Mouse (Mus musculus) testis, adult 2 months (tissue): Measurements from ENCODE around the gene Smg8. TPM values are rescaled to one million over a fixed set of nuclear protein-coding genes. Genes with fewer than 3 reads are reported as not detected.

Experiments used
- H3K27ac ChIP-seq: fragments of 200-500 bp; 2 replicates; pipeline ENCODE4 v1.5.1; 2012; ENCODE audit warnings: low read depth, low read length; ENCODE audit not compliant: control insufficient read depth, insufficient read depth
- H3K27me3 ChIP-seq: fragments of 200-500 bp; 2 replicates; pipeline ENCODE4 v1.6.1; 2012; ENCODE audit warnings: mild to moderate bottlenecking, low read length, moderate library complexity; ENCODE audit not compliant: control insufficient read depth, insufficient read depth
- H3K36me3 ChIP-seq: fragments of 200-500 bp; 2 replicates; pipeline ENCODE4 v1.6.1; 2012; ENCODE audit warnings: mild to moderate bottlenecking, low read length; ENCODE audit not compliant: control insufficient read depth, insufficient read depth
- H3K4me1 ChIP-seq: fragments of 200-500 bp; 2 replicates; pipeline ENCODE4 v1.6.1; 2012; ENCODE audit warnings: low read length; ENCODE audit not compliant: control insufficient read depth, insufficient read depth
- H3K4me3 ChIP-seq: fragments of 200-500 bp; 2 replicates; pipeline ENCODE4 v1.5.1; 2012; ENCODE audit warnings: low read depth, mild to moderate bottlenecking, low read length, moderate library complexity, mixed read lengths; ENCODE audit not compliant: control insufficient read depth
- CTCF ChIP-seq: fragments of 200-500 bp; IDR thresholded peaks from 2 replicates; pipeline ENCODE4 v1.5.1; 2012; ENCODE audit warnings: low read depth, mild to moderate bottlenecking, inconsistent platforms, low read length, moderate library complexity; ENCODE audit not compliant: control insufficient read depth, insufficient read depth, insufficient replicate concordance
- POLR2A ChIP-seq: fragments of 200-500 bp; IDR thresholded peaks from 2 replicates; pipeline ENCODE4 v1.6.1; 2012; ENCODE audit warnings: low read depth, mild to moderate bottlenecking, inconsistent platforms, low read length, moderate library complexity; ENCODE audit not compliant: control insufficient read depth
- polyA plus RNA-seq: library from polyadenylated mRNA; depleted of rRNA; stranded (reverse); fragments of >200 nt; gene quantifications from 2 replicates; pipeline ENCODE4 v1.2.3, GENCODE M21; 2012

Smg8 gene
- polyA plus RNA-seq, 1 experiment: 8.0 TPM

DNA sequence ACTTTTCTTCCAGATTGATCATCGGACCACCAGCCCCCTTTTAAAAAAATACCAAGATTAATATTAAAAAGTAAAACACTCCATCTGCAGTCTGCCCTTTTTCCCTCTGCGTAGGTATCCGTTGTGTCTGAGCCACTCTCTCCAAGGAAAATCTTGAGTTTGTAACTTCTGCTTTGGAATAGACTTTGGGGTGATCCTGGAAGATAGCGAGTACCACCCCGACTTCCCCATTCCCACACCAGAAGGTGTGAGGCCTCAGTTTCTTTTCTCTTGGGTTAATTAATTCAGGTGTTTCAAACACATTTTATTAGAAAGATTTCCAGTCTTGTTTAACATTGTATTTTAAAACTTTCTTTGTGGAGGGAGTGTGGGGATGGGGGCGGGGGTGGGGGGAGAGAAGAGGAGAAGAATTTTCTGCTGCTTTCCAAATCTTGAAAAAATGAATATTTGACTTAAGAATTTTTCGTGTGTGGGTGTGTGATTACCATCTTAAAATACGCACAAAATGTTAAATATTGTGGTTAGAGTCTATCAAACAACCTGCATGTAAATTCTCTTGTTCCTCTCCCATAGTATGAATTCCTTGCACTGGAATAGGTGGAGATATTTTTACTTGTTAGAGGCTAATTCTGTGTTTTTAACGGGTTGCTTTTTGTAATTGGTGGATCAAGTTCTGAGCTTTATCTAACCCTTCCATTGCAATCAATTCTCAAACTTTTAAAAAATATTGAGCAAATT, 23.8 kb upstream of the Smg8 start:
- Histone ChIP-seq H3K4me1 (no peaks in the 10 kb centered on the region), H3K36me3 (no peaks in the 10 kb centered on the region), H3K27ac (no peak overlapping the region), H3K4me3 (peak overlapping the region; percentile 93; the same call in 1 of the 2 replicates), H3K27me3 (no peaks in the 10 kb centered on the region)
- no peak for TF ChIP-seq CTCF
- TF ChIP-seq POLR2A: no peak

DNA sequence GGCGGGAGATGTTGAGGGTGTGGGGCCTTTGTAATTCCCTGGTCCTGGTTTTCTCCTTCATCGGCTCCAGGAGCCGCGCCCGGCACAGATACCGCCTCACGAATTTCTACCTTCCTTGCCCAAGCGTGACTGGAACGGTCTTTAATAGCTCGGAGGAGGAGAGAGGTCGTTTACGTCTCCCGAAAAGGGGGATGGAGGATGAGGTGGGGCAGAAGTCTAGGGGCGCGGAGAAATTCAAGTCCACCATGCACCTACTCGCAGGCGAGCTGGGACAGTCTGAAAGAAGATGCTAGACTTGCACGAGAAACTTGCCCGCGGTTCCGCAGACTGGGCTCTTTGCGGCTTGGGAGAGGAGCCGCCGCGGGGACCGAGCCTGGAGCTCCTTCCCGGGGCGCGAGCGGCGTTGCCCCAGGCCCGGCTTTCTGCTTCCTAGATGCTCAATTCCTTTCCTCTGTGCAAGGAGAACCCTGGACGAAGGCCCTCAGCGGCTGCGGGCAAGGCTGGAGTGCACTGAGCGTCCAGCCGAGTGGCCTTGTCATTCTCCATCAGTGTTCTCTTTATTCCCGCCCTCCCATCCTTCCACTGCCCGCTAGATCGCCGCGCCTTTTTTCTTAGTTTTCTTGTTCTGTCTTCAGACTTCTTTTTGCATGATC, 23.1 kb upstream of the Smg8 start:
- no peaks in the 10 kb centered on the region for H3K36me3 ChIP-seq

GRCm38 (mm10) chr11:87108755-87109518, 22.4 kb upstream of the Smg8 start, which contains the start of gene Ska2:
Gene Ska2 (plus strand): TSS chr11:87109234.
- no peaks in the 10 kb centered on the region for H3K27me3 ChIP-seq
- peak within 1 kb of the TSS; percentile 97 for H3K27ac ChIP-seq
- H3K4me1 ChIP-seq: no peaks in the 10 kb centered on the region
- TF ChIP-seq CTCF (no peak), POLR2A (peak; percentile 37; the same call in 1 of the 2 replicates)
- peak within 1 kb of the TSS; percentile 93 for H3K4me3 ChIP-seq
- no peaks in the 10 kb centered on the region for H3K36me3 ChIP-seq

More for the DNA sequence above, 23.1 kb upstream of the Smg8 start:
- TF ChIP-seq CTCF (no peak), POLR2A (no peak)
- Histone ChIP-seq H3K4me3 (peak overlapping the region; percentile 93), H3K27me3 (no peaks in the 10 kb centered on the region), H3K4me1 (no peaks in the 10 kb centered on the region), H3K27ac (peak overlapping the region; percentile 97)

GRCm38 (mm10) chr11:87108409-87108754, 21.8 kb upstream of the Smg8 start, which contains the start of gene Prr11:
Gene Prr11 (minus strand): TSS chr11:87108708.
- peak within 1 kb of the TSS; percentile 93 for H3K4me3 ChIP-seq
- H3K36me3 ChIP-seq: no peaks in the 10 kb centered on the region
- no peaks in the 10 kb centered on the region for H3K27me3 ChIP-seq
- TF ChIP-seq CTCF (no peak), POLR2A (no peak)
- peak within 1 kb of the TSS; percentile 97 for H3K27ac ChIP-seq
- H3K4me1 ChIP-seq: no peaks in the 10 kb centered on the region

- Histone ChIP-seq H3K27me3 (no peaks in the 10 kb centered on the region), H3K27ac (peak overlapping the region; percentile 83), H3K4me3 (peak overlapping the region; percentile 99), H3K4me1 (peaks cover 9% of the 10 kb centered on the region), H3K36me3 (peaks cover 1% of the 10 kb centered on the region; the same call in 1 of the 2 replicates)
- no peak for TF ChIP-seq POLR2A
Observed at GRCm38 (mm10) chr11:87087142-87087541, 568 bp upstream of the Smg8 start.

- Histone ChIP-seq H3K4me3 (peak overlapping the region; percentile 99), H3K36me3 (peaks cover 4% of the 10 kb centered on the region), H3K27me3 (no peaks in the 10 kb centered on the region), H3K27ac (0 out of 2 replicates have a peak overlapping the region, but pooled peaks have one; percentile 21), H3K4me1 (peaks cover 9% of the 10 kb centered on the region)
- TF ChIP-seq CTCF (no peak), POLR2A (no peak)
Observed at GRCm38 (mm10) chr11:87085461-87085860, 1.1 kb downstream of the Smg8 start.

DNA sequence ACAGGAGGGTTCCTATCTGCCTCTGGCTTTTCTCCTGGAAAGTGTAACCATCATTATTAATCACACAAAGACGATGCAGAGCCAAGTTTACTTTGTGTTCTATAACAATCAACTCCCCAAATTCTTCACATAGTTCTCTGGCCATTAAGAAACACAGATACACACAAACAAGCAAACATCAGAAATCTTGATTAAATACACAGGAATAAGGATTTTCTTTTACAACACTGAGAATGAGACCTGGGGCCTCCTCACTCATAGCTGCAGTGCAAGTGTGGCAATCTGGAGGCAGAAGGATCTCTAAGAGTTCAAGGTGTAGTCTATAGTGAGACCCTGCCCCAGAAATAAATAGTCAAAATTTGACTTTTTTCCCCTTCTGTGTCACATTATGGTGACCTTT, 2.9 kb downstream of the Smg8 start:
- Histone ChIP-seq H3K27ac (no peak overlapping the region), H3K4me3 (no peak overlapping the region), H3K36me3 (peaks cover 6% of the 10 kb centered on the region), H3K4me1 (peaks cover 9% of the 10 kb centered on the region), H3K27me3 (no peaks in the 10 kb centered on the region)
- TF ChIP-seq CTCF: no peak
- TF ChIP-seq POLR2A: no peak
